Mouse (Mus musculus) small intestine, adult 2 months (tissue): ENCODE results near the gene Kbtbd3. TPM values are rescaled to one million over a fixed set of nuclear protein-coding genes. Genes with fewer than 3 reads are reported as not detected.

Experiments
- H3K27ac ChIP-seq: fragments of 200-500 bp; 2 replicates; pipeline ENCODE4 v1.5.1; 2012; ENCODE audit warnings: low read depth, low read length, control low read depth, inconsistent platforms; ENCODE audit not compliant: insufficient read depth
- H3K27me3 ChIP-seq: fragments of 200-500 bp; 2 replicates; pipeline ENCODE4 v1.6.1; 2012; ENCODE audit warnings: mild to moderate bottlenecking, moderate library complexity, low read length, inconsistent platforms; ENCODE audit not compliant: control insufficient read depth, insufficient read depth
- H3K36me3 ChIP-seq: fragments of 200-500 bp; 2 replicates; pipeline ENCODE4 v1.6.1; 2012; ENCODE audit warnings: mild to moderate bottlenecking, low read length, control low read depth, inconsistent platforms; ENCODE audit not compliant: control insufficient read depth, insufficient read depth
- H3K4me1 ChIP-seq: fragments of 200-500 bp; 2 replicates; pipeline ENCODE4 v1.6.1; 2012; ENCODE audit warnings: low read length, inconsistent platforms, mixed read lengths; ENCODE audit not compliant: control insufficient read depth, insufficient read depth, insufficient read length
- H3K4me3 ChIP-seq: fragments of 200-500 bp; 2 replicates; pipeline ENCODE4 v1.5.1; 2012; ENCODE audit warnings: low read depth, mild to moderate bottlenecking, control low read depth, inconsistent platforms, low read length, moderate library complexity
- CTCF ChIP-seq: fragments of 200-500 bp; IDR thresholded peaks from 2 replicates; pipeline ENCODE4 v1.5.1; 2012; ENCODE audit warnings: low read depth, mild to moderate bottlenecking, control low read depth, inconsistent platforms, low read length, moderate library complexity, mixed read lengths; ENCODE audit not compliant: insufficient replicate concordance, insufficient read length; ENCODE audit errors: extremely low read depth
- POLR2A ChIP-seq: fragments of 200-500 bp; IDR thresholded peaks from 2 replicates; pipeline ENCODE4 v1.6.1; 2012; ENCODE audit warnings: low read depth, mild to moderate bottlenecking, control low read depth, inconsistent platforms, low read length, moderate library complexity
- WGBS: fragments of 180-500 bp; shearing (Covaris S2); methylation state at CpG from one replicate; pipeline ENCODE4 v1.1.7; 2018; 5-methylcytosine and 5-hydroxymethylcytosine counted together
- polyA plus RNA-seq: library from polyadenylated mRNA; depleted of rRNA; stranded (reverse); fragments of >200 nt; gene quantifications from 2 replicates; pipeline ENCODE4 v1.2.3, GENCODE M21; 2012

The Kbtbd3 gene
- polyA plus RNA-seq, 1 experiment: 0.05 TPM

DNA sequence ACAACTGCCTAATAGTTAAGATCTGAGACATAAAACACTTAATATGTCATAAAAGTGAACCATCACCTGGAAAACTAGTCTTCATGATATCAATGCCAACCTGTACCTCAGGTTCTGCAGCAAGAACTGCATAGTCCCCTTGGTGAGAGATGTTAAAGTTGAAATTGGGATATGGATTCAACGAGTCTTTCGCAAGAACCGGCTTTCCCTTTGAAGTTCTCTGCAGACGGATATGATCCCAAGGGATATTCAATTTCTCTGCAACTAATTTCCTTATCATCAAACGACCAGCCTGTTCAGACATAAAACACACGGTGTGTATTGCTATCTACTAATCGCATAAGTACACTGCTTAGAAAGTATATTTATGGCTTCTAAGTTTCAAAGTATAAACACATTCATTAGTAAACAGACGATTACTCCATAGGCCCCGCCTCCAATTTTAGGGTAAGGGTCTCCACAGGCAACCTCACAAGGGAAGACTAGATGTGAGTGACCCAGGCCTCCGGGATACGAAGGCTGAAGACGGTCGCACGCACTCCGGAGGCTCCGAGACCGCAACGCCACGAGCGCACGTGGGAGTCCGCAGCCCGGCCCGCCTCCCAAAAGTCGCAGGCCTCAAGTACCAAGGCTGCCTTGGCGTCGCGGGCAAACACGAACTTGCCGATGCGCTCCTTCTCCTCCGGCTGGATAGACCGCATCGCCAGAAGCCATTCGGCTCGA, 844 bp upstream of the Kbtbd3 start:
- WGBS: under 1% methylated on average over 36 of the region's 36 CpGs
- no peak for TF ChIP-seq CTCF
- no peak for TF ChIP-seq POLR2A
- Histone ChIP-seq H3K36me3 (no peaks in the 10 kb centered on the region), H3K4me1 (no peaks in the 10 kb centered on the region), H3K27ac (peak overlapping the region; percentile 73), H3K4me3 (peak overlapping the region; percentile 91), H3K27me3 (no peaks in the 10 kb centered on the region)

DNA sequence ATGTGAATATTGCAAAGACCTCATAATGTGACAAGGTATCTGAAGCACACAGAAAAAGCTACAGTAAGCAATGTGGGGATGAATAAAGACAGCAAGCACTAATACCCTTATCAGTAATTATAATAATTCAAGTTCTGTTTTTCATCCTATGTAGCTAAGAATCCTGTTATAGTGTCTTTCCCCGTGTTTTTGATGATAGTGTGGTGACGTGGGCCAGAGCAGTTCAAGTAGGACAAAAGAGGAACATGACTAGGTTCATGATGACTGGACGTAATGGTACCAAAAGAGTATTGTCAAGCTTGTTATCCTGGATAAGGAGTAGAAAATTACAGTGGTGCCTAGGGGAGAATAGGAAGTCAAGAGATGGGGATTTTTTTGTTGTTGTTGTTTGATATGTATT, 1.1 kb downstream of the Kbtbd3 start:
- TF ChIP-seq POLR2A (no peak), CTCF (no peak)
- Histone ChIP-seq H3K27ac (no peak overlapping the region), H3K4me3 (no peak overlapping the region), H3K4me1 (no peaks in the 10 kb centered on the region), H3K27me3 (no peaks in the 10 kb centered on the region), H3K36me3 (peaks cover under 1% of the 10 kb centered on the region; the same call in 1 of the 2 replicates)
- 44% methylated on average over 3 of the region's 3 CpGs for WGBS

DNA sequence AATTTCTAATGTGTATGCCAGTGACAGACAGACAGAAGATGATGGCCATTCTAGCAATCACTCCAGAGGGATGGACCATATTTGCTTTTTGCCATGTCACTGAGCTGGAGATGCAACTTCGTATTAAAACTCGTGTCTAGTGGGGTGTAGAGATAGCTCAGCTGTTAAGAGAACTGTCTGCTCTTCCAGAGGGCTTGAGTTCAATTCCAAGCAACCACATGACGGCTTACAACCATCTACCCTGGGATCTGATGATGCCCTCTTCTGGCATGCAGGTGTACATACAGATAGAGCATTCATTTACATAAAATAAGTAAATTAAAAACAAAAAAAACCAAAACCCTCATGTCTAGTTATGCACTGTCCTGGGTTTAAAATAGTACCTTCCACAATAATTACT, 1.5 kb downstream of the Kbtbd3 start:
- no peak overlapping the region for H3K27ac ChIP-seq
- H3K4me3 ChIP-seq: no peak overlapping the region
- 78% methylated on average over 3 of the region's 3 CpGs for WGBS
- H3K36me3 ChIP-seq: peaks cover 1% of the 10 kb centered on the region; the same call in 1 of the 2 replicates
- no peak for TF ChIP-seq POLR2A
- TF ChIP-seq CTCF: no peak
- no peaks in the 10 kb centered on the region for H3K27me3 ChIP-seq
- no peaks in the 10 kb centered on the region for H3K4me1 ChIP-seq

DNA sequence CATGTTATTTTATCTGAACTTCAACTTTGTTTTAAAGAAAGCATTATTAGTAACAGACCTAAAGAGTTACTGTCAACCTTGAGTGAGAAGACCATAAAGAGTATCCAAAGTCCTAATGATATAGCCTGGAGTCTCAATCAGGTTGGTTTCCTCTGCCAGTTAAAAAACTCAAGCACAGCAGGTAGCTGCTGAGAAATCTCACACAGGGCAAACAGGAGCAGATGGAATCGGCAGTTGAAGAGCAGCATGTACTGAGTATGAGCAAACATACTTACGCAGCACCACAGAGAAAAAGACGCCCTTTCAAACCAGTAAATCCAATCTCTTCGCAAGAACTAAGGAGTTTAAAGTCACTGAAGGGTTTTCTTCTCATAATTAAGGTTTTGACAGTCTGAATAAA, 4.3 kb downstream of the Kbtbd3 start:
- Histone ChIP-seq H3K36me3 (peaks cover 1% of the 10 kb centered on the region; the same call in 1 of the 2 replicates), H3K4me3 (no peak overlapping the region), H3K27me3 (no peaks in the 10 kb centered on the region), H3K4me1 (no peaks in the 10 kb centered on the region), H3K27ac (no peak overlapping the region)
- 91% methylated on average over 4 of the region's 4 CpGs for WGBS
- TF ChIP-seq CTCF (no peak), POLR2A (no peak)

DNA sequence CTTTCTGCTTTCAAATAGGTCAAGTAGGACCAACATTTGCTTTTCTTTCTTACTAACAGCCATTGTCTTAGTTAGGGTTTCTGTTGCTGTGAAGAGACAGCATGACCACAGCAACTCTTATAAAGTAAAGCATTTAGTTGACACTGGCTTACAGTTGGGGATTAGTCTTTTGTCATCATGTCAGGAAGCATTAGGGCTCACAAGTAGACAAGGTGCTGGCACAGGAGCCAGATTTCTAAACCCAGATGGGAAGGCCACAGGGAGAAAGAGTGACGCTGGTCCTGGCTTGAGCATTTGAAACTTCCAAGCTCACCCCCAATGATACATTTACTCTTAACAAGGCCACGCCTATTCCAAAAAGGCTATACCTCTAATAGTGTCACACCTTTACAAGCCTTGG, 6.1 kb downstream of the Kbtbd3 start:
- no peaks in the 10 kb centered on the region for H3K27me3 ChIP-seq
- H3K4me3 ChIP-seq: no peak overlapping the region
- 91% methylated on average over 2 of the region's 2 CpGs for WGBS
- no peak for TF ChIP-seq POLR2A
- TF ChIP-seq CTCF: no peak
- H3K36me3 ChIP-seq: peaks cover 1% of the 10 kb centered on the region; the same call in 1 of the 2 replicates
- H3K4me1 ChIP-seq: no peaks in the 10 kb centered on the region
- no peak overlapping the region for H3K27ac ChIP-seq

DNA sequence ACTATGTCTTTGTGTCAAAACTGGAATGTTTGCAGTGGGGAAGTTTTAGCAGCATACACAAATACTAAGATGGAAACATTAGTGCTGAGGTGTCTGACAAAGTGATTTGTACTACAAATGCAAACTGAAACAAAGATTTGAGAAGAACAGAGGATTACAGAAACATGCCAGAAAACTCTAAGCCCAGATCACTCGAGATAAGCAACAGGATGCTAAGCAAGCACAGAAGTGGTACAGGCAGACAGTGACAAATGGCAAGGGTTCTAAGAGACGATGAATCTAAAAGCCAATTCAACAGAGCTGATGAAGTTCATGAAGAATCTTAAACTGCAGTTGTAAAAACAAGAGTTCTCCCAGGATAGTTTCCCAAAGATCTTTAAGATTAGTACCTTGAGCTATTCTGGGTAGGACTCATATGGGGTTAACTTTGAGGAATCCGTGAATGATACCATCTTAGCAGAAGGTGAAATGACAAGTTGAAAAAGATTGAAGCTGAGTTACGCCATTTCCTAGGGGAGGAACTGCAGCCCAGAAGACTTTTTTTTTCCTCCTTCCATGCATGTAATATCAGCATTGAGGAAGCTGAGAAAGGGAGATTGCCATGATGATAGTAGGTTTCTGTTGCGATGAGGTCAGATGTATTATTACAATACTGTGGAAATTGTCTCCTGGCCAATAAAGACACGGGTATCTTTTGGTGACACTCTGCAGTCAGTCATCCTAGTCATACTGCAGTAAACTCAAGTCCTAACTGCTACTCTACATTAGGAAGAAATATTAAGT, 9.5 kb downstream of the Kbtbd3 start:
- no peaks in the 10 kb centered on the region for H3K4me1 ChIP-seq
- no peak overlapping the region for H3K4me3 ChIP-seq
- H3K27me3 ChIP-seq: no peaks in the 10 kb centered on the region
- no peak overlapping the region for H3K27ac ChIP-seq
- no peak for TF ChIP-seq CTCF
- TF ChIP-seq POLR2A: no peak
- WGBS: 83% methylated on average over 6 of the region's 6 CpGs
- peaks cover 1% of the 10 kb centered on the region; the same call in 1 of the 2 replicates for H3K36me3 ChIP-seq

DNA sequence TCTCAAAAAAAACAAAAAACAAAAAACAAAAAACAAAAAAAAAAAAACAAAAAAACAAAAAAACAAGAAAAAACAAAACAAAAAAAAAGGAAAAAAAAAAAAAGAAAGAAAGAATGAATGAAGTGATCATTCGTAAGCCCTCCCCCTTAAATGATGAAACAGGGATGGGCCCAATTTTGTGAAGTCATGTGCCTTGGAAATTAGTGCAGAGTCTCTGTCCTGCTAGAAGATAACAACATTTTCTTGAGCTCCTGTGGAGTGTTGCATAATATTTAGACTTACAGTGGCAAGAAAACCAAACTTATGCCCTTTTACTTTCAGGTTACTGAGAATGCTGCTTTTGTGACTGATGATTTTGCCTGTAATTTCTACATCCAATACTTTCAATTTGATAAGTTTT, 43.5 kb downstream of the Kbtbd3 start:
- no peaks in the 10 kb centered on the region for H3K4me1 ChIP-seq
- TF ChIP-seq CTCF: no peak
- TF ChIP-seq POLR2A: no peak

More for the DNA sequence above, 43.5 kb downstream of the Kbtbd3 start:
- H3K27ac ChIP-seq: no peak overlapping the region
- no peaks in the 10 kb centered on the region for H3K27me3 ChIP-seq
- 93% methylated on average over 1 of the region's 1 CpGs for WGBS
- H3K4me3 ChIP-seq: no peak overlapping the region
- H3K36me3 ChIP-seq: no peaks in the 10 kb centered on the region
